Mouse (Mus musculus): ENCODE measurements around the gene Havcr2. TPM values are rescaled to one million over a fixed set of nuclear protein-coding genes. Genes with fewer than 3 reads are reported as not detected.
A peak's percentile ranks its signal among the peaks of the same experiment; 100 is the strongest.

Havcr2 gene
- total and polyA plus RNA-seq, 3 experiments, result 0.27 to 0.60 TPM; not detected in 1

- H3K9ac ChIP-seq (ENCODE audit: insufficient read depth, low read depth), result no peak overlapping the region
- H3K27ac ChIP-seq (ENCODE audit: insufficient read depth, low read depth), result no peak overlapping the region
- no peak overlapping the region for H3K4me2 ChIP-seq (ENCODE audit: insufficient read depth, low read depth, poor library complexity, severe bottlenecking)
- no peaks in the 10 kb centered on the region for H3K4me1 ChIP-seq (ENCODE audit: control insufficient read depth in 1 of 2, insufficient read depth in 2 of 2)
- no peak for DNase-seq (ENCODE audit: extremely low read depth)
- in situ Hi-C loops (cut with MboI; ENCODE audit: low pct_ligation_motif_present, low pct_unique_long_range_greater_than_20kb, low sequenced_read_pairs) (no loop called here), dilution Hi-C loops (cut with MboI; ENCODE audit: extremely low pct_ligation_motif_present, extremely low pct_unique_long_range_greater_than_20kb, low sequenced_read_pairs) (no loop called here)
- no peaks in the 10 kb centered on the region for H3K79me2 ChIP-seq (replicated peaks; ENCODE audit: control insufficient read depth, extremely low read depth, insufficient read depth, poor library complexity, severe bottlenecking)
- TF ChIP-seq PAX5 (IDR thresholded peaks at IDR 0.05; ENCODE audit: low read length) (no peak), CHD1 (IDR thresholded peaks at IDR 0.05; ENCODE audit: low read depth, low read length) (no peak), TCF12 (IDR thresholded peaks at IDR 0.05; ENCODE audit: low read depth, low read length) (no peak), NELFE (IDR thresholded peaks at IDR 0.05; ENCODE audit: low read depth, low read length) (no peak), RCOR1 (conservative IDR thresholded peaks at IDR 0.05; ENCODE audit: low read depth, low read length) (no peak), E2F4 (IDR thresholded peaks at IDR 0.05; ENCODE audit: insufficient replicate concordance, low read depth, low read length) (no peak), IRF4 (IDR thresholded peaks at IDR 0.05; ENCODE audit: low read depth, low read length) (no peak)
- H3K27me3 ChIP-seq (replicated peaks), result no peaks in the 10 kb centered on the region
- H3K9me3 ChIP-seq (replicated peaks; ENCODE audit: low read length), result peaks cover 4% of the 10 kb centered on the region
- no peak overlapping the region for H3K4me3 ChIP-seq (replicated peaks in 1 of 3; ENCODE audit: low read depth in 2 of 3, low read length in 2 of 3, poor library complexity in 1 of 3)
- no peaks in the 10 kb centered on the region for H3K36me3 ChIP-seq (replicated peaks in 1 of 2; ENCODE audit: control insufficient read depth in 1 of 2, insufficient read depth in 1 of 2, low read length in 1 of 2)
Measured at GRCm38 (mm10) chr11:46488650-46489049, 33.9 kb downstream of the Havcr2 start.

- TF ChIP-seq MAX (IDR thresholded peaks at IDR 0.05; ENCODE audit: low read length), result no peak
- TF ChIP-seq ZNF384 (IDR thresholded peaks at IDR 0.05; ENCODE audit: low read depth, low read length), result peak; percentile 53
- Histone ChIP-seq H3K4me2 (ENCODE audit: insufficient read depth, low read depth, poor library complexity, severe bottlenecking) (no peak overlapping the region), H3K36me3 (replicated peaks in 1 of 2; ENCODE audit: control insufficient read depth in 1 of 2, insufficient read depth in 1 of 2, low read length in 1 of 2) (no peaks in the 10 kb centered on the region), H3K27me3 (replicated peaks) (peaks cover 5% of the 10 kb centered on the region), H3K27ac (ENCODE audit: insufficient read depth, low read depth) (no peak overlapping the region), H3K9ac (ENCODE audit: insufficient read depth, low read depth) (no peak overlapping the region), H3K4me3 (replicated peaks in 1 of 3; ENCODE audit: low read depth in 2 of 3, low read length in 2 of 3, poor library complexity in 1 of 3) (no peak overlapping the region), H3K9me3 (replicated peaks; ENCODE audit: low read length) (peaks cover 4% of the 10 kb centered on the region), H3K4me1 (ENCODE audit: control insufficient read depth in 1 of 2, insufficient read depth in 2 of 2) (peaks cover 4 to 26% of the 10 kb centered on the region in 2 experiments; a peak in 3 of 4 replicates), H3K79me2 (replicated peaks; ENCODE audit: control insufficient read depth, extremely low read depth, insufficient read depth, poor library complexity, severe bottlenecking) (no peaks in the 10 kb centered on the region)
- peak; percentile 34 for DNase-seq (ENCODE audit: extremely low read depth)
- dilution Hi-C loops (cut with MboI; ENCODE audit: extremely low pct_ligation_motif_present, extremely low pct_unique_long_range_greater_than_20kb, low sequenced_read_pairs), result no loop called here
- in situ Hi-C loops (cut with MboI; ENCODE audit: low pct_ligation_motif_present, low pct_unique_long_range_greater_than_20kb, low sequenced_read_pairs), result no loop called here
Measured at GRCm38 (mm10) chr11:46507146-46507545, 52.4 kb downstream of the Havcr2 start.

- DNase-seq (ENCODE audit: extremely low read depth), result peak; percentile 48
- H3K36me3 ChIP-seq (replicated peaks in 1 of 2; ENCODE audit: control insufficient read depth in 1 of 2, insufficient read depth in 1 of 2, low read length in 1 of 2), result no peaks in the 10 kb centered on the region
- no peak overlapping the region for H3K4me3 ChIP-seq (replicated peaks in 1 of 3; ENCODE audit: low read depth in 2 of 3, low read length in 2 of 3, poor library complexity in 1 of 3)
- H3K9me3 ChIP-seq (replicated peaks; ENCODE audit: low read length), result peaks cover 4% of the 10 kb centered on the region
- dilution Hi-C loops (cut with MboI; ENCODE audit: extremely low pct_ligation_motif_present, extremely low pct_unique_long_range_greater_than_20kb, low sequenced_read_pairs) (no loop called here), in situ Hi-C loops (cut with MboI; ENCODE audit: low pct_ligation_motif_present, low pct_unique_long_range_greater_than_20kb, low sequenced_read_pairs) (no loop called here)
- H3K4me2 ChIP-seq (ENCODE audit: insufficient read depth, low read depth, poor library complexity, severe bottlenecking), result peak overlapping the region; percentile 35; the same call in 1 of the 2 replicates
- no peaks in the 10 kb centered on the region for H3K79me2 ChIP-seq (replicated peaks; ENCODE audit: control insufficient read depth, extremely low read depth, insufficient read depth, poor library complexity, severe bottlenecking)
- H3K27me3 ChIP-seq (replicated peaks), result peaks cover 5% of the 10 kb centered on the region
- H3K27ac ChIP-seq (ENCODE audit: insufficient read depth, low read depth), result no peak overlapping the region
- no peak overlapping the region for H3K9ac ChIP-seq (ENCODE audit: insufficient read depth, low read depth)
- H3K4me1 ChIP-seq (ENCODE audit: control insufficient read depth in 1 of 2, insufficient read depth in 2 of 2), result peaks cover 4 to 26% of the 10 kb centered on the region in 2 experiments; a peak in 3 of 4 replicates
- peak; percentile 24; the same call in 1 of the 2 replicates for TF ChIP-seq TCF12 (IDR thresholded peaks at IDR 0.05; ENCODE audit: low read depth, low read length)
- TF ChIP-seq ETS1 (conservative IDR thresholded peaks at IDR 0.05; ENCODE audit: low read depth, low read length), result peak; percentile 55
- no peak for TF ChIP-seq NELFE (IDR thresholded peaks at IDR 0.05; ENCODE audit: low read depth, low read length)
- TF ChIP-seq MAFK (IDR thresholded peaks at IDR 0.05; ENCODE audit: insufficient replicate concordance, low read length), result no peak
- no peak for TF ChIP-seq MXI1 (IDR thresholded peaks at IDR 0.05; ENCODE audit: low read depth, low read length)
- peak; percentile 29; the same call in 1 of the 2 replicates for TF ChIP-seq JUN (IDR thresholded peaks at IDR 0.05; ENCODE audit: insufficient read depth, low read depth, low read length)
- TF ChIP-seq CHD2 (IDR thresholded peaks at IDR 0.05; ENCODE audit: low read length), result peak; percentile 83
- 0 out of 2 replicates have a peak, but pooled peaks have one; percentile 49 for TF ChIP-seq RCOR1 (conservative IDR thresholded peaks at IDR 0.05; ENCODE audit: low read depth, low read length)
- 0 out of 2 replicates have a peak, but pooled peaks have one; percentile 45 for TF ChIP-seq JUND (conservative IDR thresholded peaks at IDR 0.05; ENCODE audit: low read depth, low read length)
- TF ChIP-seq ZMIZ1 (IDR thresholded peaks at IDR 0.05; ENCODE audit: low read depth, low read length), result no peak
- peak; percentile 41; the same call in 1 of the 2 replicates for TF ChIP-seq MEF2A (IDR thresholded peaks at IDR 0.05; ENCODE audit: borderline replicate concordance, low read depth, low read length)
- peak; percentile 70; the same call in 1 of the 2 replicates for TF ChIP-seq MAZ (IDR thresholded peaks at IDR 0.05; ENCODE audit: low read depth, low read length)
- peak; percentile 38; the same call in 1 of the 2 replicates for TF ChIP-seq BHLHE40 (IDR thresholded peaks at IDR 0.05; ENCODE audit: low read depth, low read length)
- peak; percentile 59 for TF ChIP-seq IRF4 (IDR thresholded peaks at IDR 0.05; ENCODE audit: low read depth, low read length)
- peak; percentile 74 for TF ChIP-seq EP300 (IDR thresholded peaks at IDR 0.05; ENCODE audit: low read length)
- TF ChIP-seq SMC3 (IDR thresholded peaks at IDR 0.05; ENCODE audit: low read depth, low read length), result peak; percentile 5; the same call in 1 of the 2 replicates
- 0 out of 2 replicates have a peak, but pooled peaks have one; percentile 14 for TF ChIP-seq NRF1 (IDR thresholded peaks at IDR 0.05; ENCODE audit: low read depth, low read length)
Measured at GRCm38 (mm10) chr11:46509900-46510299, 55.2 kb downstream of the Havcr2 start.

Measured in CH12.LX (cell line).